Mouse (Mus musculus) cerebellum, adult (tissue): Measurements from ENCODE around the gene Fnip2.
"Not testable (repeated sequence)": the region's sequence is repeated elsewhere in the genome, so short reads cannot be mapped to it uniquely, and the experiment has no call there.

Experiments
- ATAC-seq: cut with Nextera tagmentation; 2 replicates; pipeline ENCODE4 v1.9.2; 2017; ENCODE audit warnings: mild to moderate bottlenecking, moderate library complexity, mixed read lengths; ENCODE audit not compliant: insufficient number of reproducible peaks, low FRiP score, low TSS enrichment

Fnip2 gene

DNA sequence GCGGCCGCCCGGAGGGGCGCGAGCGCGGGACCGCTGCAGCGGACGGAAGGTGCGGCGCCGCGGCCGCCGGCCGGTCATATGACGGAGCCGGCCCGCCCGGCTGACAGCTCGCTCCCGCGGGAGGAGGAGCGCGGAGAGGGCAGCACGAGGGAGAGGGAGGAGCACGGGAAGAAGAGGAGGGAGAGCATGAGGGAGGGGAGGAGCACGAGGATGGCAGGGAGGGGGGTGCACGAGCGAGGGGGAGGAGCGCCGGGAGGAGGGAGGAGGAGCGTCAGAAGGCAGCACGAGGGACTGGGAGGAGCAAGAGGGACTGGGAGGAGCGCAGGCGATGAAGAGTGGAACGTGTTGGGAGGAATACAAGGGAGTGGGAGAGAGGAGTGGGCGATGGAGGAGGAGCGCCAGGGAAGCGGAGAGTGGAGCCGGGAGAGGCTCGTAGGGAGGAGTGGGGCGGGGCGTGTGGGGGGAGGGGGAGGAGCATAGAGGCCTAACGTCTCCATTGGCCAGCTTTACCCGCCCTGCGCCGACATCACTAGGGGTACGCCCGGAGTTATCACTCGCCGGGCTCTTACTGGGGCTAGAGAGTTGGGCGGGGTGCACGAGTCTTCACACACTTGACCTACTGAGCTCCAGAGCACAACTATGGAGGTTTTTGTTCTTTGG is at the start of gene Fnip2:
Gene Fnip2, minus strand, starts transcription at position 94 of the 660 bp plus-strand sequence.
- peak; percentile 91 for ATAC-seq

DNA sequence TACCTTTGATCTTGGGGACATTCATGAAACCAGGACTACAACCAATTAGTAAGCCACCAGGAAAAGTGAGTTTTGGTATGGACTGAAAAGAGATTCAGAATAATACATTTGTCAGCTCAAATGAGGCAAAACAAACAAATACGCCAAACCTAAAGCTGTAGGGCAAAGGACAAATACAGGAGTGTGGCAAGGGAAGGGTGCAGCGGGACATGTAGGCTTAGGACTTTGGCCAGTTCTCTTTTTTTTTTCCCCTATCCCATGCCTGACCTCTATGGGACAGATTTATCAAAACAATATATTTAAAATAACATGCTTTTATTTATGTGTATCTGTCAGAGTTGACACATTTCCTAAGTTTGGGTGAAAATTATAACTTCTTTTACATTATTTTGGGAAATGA is 42.3 kb upstream of the Fnip2 start:
- ATAC-seq, result no peak

DNA sequence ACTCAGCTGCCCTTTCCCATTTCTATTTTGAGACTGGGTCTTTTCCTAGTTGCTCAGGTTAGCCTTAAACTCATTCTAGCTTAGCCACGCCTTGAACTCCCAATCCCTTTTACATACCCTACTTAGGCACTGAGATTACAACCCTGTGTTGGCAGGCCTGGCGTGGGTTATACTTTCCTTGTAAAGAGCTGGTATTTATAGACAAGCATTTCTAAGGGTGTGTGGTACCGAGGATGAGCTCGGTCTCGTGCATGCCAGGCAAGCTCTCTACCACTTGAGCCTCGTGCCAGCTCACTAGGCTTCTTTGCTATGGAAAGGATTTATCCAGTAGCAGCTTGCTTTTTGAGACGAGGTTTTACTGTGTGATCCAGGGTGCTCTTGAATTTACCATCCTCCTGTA is 27.9 kb upstream of the Fnip2 start:
- ATAC-seq, result no peak

DNA sequence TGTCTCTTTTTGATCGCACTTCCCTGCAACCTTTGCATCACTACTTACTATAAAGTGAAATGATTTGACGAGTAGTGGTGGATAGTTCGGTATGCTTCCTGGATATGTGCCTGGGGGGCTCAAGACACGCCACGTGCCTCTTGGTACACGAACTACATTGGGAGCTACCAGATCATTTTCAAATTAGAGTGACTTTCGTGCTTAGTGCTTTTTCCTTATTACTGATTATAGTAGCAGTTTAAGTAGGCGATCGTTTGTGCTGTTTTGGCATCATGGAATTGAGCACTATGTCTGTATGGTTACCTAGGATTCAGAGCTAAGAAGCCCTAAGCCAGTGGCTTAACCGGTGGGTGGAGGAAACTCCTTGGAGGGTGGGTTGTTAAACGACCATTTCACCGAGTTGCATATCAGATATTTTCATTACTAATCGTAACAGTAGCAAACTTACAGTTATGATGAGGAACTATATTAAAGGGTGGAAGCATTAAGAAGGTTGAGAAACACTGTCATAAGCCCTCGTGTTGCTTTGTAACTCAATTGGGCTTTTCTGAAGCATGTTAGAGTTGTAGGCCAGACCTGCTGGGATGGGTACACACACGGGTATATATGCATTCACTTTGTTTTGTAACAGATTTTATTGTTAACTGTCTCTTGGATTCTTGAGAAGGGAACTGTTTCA is 24.3 kb upstream of the Fnip2 start:
- ATAC-seq, result no peak

DNA sequence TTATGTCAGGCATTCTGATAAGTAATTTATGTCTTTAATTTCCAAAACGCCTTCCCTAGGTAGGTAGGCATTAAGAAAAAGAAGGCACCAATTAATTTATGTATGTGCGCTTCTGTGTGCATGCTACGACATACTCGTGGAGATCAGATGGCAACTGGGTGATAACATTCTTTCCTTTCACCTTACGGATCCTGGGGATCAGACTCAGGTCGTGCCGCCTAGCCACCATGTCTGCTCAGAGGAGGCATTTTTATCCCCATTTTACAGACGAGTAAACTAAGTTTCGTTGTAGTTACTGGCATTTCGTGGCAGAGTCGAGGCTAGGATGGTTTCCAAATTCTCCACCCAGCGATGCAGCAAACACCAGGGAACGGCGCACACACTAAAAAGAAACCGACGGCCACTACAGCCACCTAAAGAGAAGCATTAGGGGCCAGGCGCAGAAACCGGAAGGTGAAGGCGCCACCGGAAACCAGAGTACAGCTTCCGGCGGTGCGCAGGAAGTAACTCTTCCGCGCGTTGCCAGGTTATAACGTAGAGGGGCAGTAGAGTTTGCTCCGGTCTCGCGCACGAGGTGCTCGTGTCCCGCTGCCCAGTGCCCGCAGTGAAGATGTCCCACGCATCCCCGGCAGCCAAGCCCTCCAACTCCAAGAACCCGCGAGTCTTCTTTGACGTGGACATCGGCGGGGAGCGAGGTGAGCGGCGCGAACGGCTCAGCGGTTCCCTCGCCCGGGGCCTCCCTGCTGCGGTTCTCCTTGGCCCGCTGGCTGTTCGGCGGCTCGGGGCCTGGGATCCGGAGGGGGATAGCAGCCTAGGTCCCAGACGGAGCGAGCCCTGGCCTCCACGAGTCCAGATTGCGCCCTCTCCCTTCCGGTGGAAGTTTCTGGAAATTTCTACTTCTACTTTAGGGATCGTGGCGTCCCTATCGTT is 23.5 kb upstream of the Fnip2 start, which contains the start of gene Ppid:
Gene Ppid, plus strand, starts transcription at position 480 of the 930 bp plus-strand sequence.
- ATAC-seq, result peak; percentile 92

DNA sequence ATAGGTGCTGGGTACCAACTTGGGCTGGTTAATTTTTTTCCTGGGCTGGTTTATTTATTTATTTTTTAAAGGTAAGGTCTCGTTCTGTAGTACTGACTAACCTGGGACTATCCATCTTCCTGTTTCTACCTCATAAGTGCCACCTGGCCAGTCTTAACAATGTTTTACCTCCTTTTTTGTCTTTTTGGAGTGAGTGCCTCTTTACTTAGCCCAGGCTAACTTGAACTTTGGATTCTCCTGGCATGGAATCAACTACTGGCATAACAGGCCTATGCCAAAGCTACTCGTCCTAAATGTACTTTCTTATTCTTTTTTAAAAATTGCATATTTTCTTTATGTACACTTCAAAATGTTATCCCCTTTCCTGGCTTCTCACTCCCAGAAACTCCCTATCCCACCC is 22.1 kb upstream of the Fnip2 start:
- no peak for ATAC-seq

DNA sequence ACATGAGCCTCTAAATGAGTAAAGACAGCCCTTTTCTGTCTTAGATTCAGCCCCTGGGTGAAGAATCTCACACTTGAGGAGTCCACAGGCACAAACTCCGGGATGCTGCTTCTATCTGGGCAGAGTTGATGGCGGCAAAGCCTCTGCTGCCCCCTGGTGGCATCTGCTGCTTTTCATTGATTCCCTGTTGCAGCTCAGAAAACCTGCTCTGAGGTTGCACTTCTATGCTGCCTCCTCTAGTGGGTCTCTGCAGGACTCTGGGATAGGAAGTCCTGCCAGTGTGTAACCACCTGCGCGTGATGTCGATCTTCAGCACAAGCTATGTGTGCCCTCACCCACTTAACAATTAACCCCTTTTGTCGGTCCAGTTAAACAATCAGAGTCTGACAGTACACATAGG is 19.2 kb upstream of the Fnip2 start:
- peak; percentile 87 for ATAC-seq

DNA sequence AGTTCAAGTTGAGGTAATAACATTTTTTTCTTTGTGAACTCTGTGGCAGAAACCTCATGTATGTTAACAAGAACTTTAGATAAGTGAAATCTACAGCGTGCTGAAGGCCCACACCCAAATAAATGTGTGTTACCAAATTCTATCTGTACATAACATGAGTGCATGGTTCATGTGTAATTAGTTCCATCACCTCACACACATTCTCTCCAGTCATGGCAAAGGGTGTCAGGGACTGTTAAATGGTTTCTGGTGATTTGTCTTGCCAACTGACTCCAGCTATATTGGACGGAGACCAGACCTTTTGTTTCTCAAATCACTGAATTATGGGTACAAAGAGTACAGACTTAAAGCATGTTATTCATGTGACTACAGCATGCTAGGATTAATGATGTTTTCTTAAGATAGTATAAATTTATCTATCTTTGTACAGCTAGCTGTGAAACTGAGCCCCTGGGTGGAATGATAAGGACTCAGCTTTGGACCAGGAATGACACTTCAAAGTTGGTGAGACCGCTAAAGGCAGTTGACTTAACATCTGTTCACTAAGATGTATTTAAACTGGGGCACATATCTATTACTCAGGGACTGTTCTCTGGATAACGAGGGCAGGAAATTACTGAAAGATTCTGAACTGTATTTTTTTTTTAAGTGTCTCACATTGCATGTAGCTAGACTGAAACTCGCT is 12.4 kb upstream of the Fnip2 start:
- ATAC-seq, result no peak

DNA sequence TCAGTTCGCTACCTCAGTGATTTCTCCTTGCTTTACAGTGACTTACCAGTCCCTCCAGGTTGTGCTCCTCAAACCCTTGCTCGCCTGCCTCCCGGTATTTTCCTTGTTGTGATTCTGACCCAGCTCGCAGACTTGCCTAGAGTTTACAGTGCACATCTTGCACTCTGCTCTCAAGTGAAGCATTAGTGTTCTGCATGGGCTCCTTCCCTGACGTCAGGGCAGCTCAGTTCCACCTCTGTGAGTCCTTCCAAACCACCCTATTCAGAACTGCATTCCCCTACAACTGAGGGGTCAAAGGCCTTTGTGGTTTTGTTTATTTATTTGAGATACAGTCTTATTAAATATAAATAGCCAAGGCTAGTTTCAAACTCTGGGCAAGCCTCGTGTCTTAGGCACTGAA is 10.6 kb upstream of the Fnip2 start:
- ATAC-seq, result no peak

DNA sequence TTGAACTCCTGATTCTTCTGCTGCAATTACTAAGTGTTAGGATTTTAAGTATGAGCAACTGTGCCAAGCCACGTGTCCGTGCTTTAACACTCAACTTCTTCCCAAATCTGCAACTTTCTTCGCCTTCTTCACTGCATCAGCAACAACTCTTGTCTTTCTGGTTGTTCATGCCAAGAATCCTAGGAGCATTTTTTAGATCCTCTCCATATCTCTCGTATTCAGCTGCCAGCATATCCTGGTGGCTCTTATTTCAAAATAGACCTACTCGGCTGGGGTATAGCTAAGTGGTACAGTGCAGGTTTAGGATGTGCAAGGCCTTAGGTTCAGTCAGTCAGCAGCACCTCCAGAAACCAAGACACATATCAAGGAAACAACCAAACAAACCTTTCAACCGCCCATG is 10.0 kb upstream of the Fnip2 start:
- ATAC-seq, result no peak

DNA sequence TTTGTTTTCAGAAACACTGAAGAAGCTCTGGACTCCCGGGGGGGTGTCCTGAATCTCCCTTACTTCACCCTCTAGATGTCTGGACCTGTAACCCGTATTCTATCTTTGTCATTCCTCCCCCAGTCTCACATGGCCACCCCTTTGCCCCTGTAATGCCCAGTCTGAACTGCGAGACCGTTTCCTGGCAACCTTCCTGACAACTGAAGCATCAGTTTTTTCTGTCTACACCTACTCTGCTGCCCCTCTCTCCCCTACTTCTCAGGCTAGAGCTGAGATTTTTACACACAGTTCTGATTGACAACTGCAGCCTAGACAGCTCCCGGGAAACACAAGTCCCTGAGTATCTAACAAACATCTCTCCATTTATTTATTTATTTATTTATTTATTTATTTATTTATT is 9.3 kb upstream of the Fnip2 start:
- ATAC-seq, result no peak

DNA sequence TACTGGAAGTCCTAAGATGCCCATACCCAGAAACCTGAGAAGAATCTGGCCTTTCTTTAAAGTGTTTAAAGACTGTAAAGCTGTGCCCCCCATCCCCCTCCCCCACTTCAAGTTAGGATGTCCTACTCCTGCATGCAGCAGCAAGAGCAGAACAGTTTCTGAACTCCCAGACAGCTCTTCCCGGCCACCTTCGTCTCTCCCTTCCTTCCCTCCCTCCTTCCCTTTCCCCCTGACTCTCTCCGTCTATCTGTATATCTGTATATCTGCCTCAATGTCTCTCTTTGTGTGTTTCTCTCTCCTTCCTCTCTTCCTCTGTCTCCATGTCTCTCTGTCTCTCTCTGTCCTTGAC is 8.8 kb upstream of the Fnip2 start:
- ATAC-seq, result no peak

DNA sequence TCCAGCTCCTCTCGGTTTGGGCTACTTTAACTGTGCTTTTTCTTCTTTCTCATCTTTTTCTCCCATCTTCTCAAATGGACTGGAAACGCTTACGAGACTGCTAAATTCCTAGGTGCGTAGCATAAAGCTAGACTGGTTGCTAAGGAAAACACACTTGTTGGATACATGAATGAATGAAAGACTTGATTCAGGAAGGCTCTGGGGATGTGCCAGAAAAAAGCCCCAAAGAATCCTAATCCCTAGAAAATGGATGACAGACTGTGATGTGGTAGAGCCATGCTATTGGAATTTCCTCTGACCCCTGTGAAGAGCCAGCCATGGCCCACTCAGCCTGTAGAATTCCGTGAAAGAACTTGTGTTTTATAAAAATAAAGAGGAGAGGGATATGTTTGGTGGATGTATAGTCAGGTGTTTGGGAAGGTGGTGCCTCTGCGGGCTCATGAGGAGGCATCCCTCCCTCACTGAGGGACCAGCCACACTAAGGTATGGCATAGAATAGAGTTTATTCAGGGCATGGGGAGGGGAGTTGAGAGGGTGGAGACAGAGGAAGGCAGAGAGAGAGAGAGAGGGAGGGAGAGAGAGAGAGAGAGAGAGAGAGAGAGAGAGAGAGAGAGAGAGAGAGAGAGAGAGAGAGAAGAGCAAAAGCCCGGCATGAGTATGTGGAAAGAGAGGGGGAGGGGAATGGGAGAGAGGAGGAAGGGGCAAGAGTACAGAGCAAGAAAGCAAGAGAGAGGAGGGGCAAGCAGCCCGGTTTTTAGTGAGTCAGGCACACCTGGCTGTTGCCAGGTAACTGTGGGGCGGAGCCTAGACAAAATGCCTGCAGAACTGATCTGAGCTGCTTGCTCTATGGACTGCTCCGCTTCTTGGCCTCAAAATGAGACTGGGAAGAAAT is 8.2 kb upstream of the Fnip2 start:
- no peak for ATAC-seq

DNA sequence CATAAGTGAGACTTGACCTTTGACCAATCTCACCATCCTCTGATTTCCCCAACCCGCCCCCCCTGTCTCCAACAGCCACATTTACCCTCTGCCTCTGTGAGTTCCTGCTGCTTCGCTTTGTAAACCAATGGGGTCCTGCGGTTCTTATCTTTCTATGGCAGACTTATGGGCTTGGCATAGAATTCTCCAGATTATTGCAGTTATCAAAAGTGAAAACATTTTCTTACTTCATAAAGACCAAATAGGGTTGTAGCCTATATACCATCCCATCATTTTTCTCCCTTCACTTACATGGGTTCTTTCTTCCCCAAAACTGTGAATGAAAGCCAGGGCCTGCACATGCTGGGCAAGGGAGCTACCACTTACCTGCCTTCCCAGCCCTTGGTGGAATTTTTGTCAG is 6.7 kb upstream of the Fnip2 start:
- ATAC-seq, result no peak

DNA sequence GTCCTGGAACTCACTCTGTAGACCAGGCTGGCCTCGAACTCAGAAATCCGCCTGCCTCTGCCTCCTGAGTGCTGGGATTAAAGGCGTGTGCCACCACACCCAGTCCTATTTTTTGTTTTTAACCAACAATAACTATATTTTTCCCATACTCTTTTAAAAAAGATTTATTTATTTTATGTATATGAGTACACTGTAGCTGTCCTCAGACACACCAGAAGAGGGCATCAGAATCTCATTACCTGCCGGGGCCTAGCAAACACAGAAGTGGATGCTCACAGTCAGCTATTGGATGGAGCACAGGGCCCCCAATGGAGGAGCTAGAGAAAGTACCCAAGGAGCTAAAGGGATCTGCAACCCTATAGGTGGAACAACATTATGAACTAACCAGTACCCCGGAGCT is 5.8 kb upstream of the Fnip2 start:
- not testable (repeated sequence) for ATAC-seq

DNA sequence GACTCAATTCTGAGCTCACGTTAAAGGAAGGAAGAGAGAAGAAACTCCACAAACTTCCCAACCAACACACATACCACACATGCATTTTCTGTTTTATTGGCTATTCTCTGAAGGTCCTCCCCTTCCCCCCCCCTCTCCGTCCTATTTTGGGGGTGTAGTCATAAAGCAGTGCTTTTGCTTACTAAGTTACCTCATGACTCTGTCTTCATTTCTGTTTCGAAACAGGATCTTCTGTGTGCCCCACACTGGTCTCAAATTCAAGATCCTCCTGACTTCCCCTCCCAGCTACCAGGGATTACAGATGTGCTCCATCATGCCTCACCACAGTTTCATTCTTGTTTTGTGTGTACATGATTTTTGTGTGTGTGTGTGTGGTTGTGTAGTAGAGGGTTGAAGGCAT is 4.8 kb upstream of the Fnip2 start:
- no peak for ATAC-seq

DNA sequence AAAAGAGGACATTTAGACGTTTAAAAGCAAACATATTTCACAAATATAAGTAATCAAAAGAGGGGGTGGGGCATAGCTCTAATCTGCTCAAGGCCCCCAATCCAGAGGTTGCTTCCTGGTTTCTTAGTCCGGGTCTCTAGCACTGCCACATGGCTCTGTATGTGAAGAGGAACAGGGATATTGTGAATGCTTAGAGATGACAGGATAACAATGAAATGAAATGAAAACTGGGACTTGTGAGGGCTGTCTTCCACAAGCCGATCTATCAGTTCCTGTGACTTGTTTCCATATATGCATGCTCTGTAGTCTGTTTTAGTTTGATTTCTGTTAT is 1.7 kb upstream of the Fnip2 start:
- no peak for ATAC-seq

DNA sequence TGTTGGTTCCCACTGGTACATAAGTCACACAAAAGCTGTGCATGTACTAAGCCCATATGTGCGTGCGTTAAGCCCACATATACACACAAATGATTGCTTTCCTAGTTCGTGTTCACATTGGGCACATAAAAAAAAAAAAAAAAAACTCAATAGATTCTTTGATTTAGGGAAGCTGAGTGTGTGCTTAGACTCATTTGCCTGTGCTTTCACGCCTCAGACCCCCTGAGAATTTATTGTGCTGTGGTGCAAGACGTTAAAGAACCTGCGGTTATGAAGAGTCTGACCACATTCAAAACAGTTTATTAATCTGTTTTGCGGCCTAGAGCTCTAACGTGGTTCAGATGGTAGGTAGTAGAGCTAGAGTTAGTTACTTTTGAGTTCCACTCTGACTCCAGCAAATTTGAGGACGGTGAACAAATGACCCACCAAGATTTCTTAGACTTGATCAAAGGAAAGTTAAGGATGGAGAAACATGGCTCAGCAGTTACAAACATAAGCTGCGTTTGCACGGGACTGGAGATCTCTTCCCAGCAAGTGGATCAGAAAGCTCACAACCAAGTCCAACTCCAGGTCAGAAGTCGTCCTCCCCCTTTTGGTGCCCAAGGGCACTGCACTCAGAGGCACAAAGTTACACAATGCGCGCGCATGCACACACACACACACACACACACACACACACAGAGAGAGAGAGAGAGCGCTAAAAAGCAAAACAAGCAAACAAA is 1.2 kb upstream of the Fnip2 start:
- no peak for ATAC-seq
